Mouse (Mus musculus) erythroblast, embryonic 14.5 days (primary cell): ENCODE data around the gene Mlf1.

Experiments
- GATA1 ChIP-seq: IDR thresholded peaks from 2 replicates; pipeline ENCODE4 v1.6.1; 2012; ENCODE audit warnings: low read length, inconsistent platforms, mixed read lengths
- TAL1 ChIP-seq: IDR thresholded peaks from 3 replicates; pipeline ENCODE4 v1.6.1; 2012; ENCODE audit warnings: low read length, inconsistent platforms, mixed read lengths

DNA sequence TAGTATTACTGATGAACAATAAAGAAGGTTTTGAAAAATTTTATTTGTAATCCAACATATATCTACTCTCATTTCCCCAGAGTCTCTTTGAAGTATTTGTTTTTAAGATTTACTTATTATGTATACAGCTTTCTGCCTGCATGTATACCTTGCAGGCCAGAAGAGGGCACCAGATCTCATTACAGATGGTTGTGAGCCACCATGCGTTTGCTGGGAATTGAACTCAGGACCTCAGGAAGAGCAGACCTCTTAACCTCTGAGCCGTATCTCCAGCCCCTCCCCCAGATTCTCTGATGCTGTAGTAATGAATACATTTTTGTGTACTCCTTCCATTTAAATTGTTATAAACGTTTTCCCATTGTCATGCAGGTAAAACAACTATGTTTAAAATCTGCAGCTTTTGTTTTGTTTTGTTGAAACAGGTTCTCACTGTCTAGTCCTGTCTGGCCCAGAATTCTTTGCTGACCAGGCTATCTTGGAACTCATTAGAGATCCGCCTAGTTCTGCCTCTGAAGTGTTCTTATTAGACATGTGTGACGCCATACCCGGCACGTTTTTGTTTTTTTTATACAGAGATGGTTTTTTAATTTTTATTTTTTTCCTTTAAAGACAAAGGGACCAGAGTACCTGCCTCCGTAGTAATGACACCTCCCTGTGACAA is 55.6 kb downstream of the Mlf1 start:
- no peak for TF ChIP-seq GATA1
- no peak for TF ChIP-seq TAL1
